8 mouse cellular contexts compared by ENCODE assay signal in the genomic region with DNA sequence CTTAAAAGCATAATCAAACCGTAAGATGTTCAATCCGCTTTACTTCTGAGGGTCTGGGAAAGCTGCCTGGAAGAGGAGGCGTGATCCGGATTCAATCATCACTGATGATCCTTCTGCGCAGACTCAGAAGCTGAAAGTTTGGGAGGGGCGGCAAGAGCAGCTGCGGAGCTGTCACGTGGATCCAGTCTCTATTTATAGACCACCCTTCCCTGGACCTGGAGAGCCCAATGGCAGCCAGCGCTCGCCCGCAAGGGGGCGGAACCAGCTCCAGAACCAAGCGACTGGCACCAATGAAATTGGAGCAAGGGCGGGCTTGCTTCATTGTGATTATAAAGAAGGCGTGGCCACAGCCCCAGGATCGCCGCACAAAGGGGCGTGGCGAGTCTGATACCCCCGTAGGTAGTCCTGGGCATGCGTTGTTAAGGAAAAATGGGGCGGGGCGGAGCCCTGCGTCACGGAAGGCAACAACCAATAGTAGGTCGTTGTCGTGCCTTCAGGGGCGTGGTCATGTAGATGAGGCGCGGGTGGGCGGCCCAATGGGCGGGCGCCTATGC. TPM values are rescaled to one million over a fixed set of nuclear protein-coding genes. Genes with fewer than 3 reads are reported as not detected.
DNase-seq lines count a peak whose midpoint lies in the region; ATAC-seq lines count a peak whose summit lies in the region.

No protein-coding gene starts in this region.

- peak overlapping the region; percentile 84 for H3K4me3 ChIP-seq in heart, embryonic 10.5 days
- peak overlapping the region; percentile 81 for H3K4me3 ChIP-seq in kidney, embryonic 15.5 days (replicated peaks)

- H3K9me3 ChIP-seq in heart, embryonic 10.5 days = no peaks in the 10 kb centered on the region
- H3K9me3 ChIP-seq in kidney, embryonic 15.5 days (replicated peaks) = no peaks in the 10 kb centered on the region

- under 1% methylated on average over 33 of the region's 33 CpGs for WGBS in heart, embryonic 10.5 days
- WGBS in kidney, embryonic 15.5 days = under 1% methylated on average over 33 of the region's 33 CpGs

- no peaks in the 10 kb centered on the region for H3K27me3 ChIP-seq in heart, embryonic 10.5 days (ENCODE audit: insufficient read depth, poor library complexity, severe bottlenecking)
- no peaks in the 10 kb centered on the region for H3K27me3 ChIP-seq in kidney, embryonic 15.5 days

- peak; percentile 94 for ATAC-seq in erythroblast, adult 5-6 weeks (replicated peaks; ENCODE audit: low FRiP score, poor library complexity, severe bottlenecking)
- ATAC-seq in kidney, embryonic 15.5 days (replicated peaks; ENCODE audit: low FRiP score) = peak; percentile 97
- peak; percentile 91 for ATAC-seq in monocyte, adult 5-6 weeks (replicated peaks; ENCODE audit: insufficient number of reproducible peaks, low FRiP score, low TSS enrichment, poor library complexity, severe bottlenecking)

- H3K4me2 ChIP-seq in kidney, embryonic 15.5 days = peak overlapping the region; percentile 96

- H3K27ac ChIP-seq in heart, embryonic 10.5 days = peak overlapping the region; percentile 96
- peak overlapping the region; percentile 95 for H3K27ac ChIP-seq in kidney, embryonic 15.5 days

- H3K9ac ChIP-seq in kidney, embryonic 15.5 days = peak overlapping the region; percentile 81

- peak; percentile 99 for DNase-seq in B cell, adult 2 months
- peak; percentile 100 for DNase-seq in brain, adult 2 months (ENCODE audit: low read depth, low spot score)
- DNase-seq in heart, embryonic 10.5 days (ENCODE audit: low spot score) = peak; percentile 100
- DNase-seq in liver = peak; percentile 100
- DNase-seq in spleen, postnatal 4 days (ENCODE audit: low spot score in 2 of 2) = peak; percentile 98

- peaks cover 15% of the 10 kb centered on the region for H3K4me1 ChIP-seq in heart, embryonic 10.5 days
- H3K4me1 ChIP-seq in kidney, embryonic 15.5 days = peaks cover 37% of the 10 kb centered on the region

- peaks cover 40% of the 10 kb centered on the region for H3K36me3 ChIP-seq in heart, embryonic 10.5 days
- H3K36me3 ChIP-seq in kidney, embryonic 15.5 days = peaks cover 19% of the 10 kb centered on the region; the same call in 1 of the 2 replicates

RNA-seq across cellular contexts. Expression of a gene that starts 0.3 kb away (rescaled TPM):
- total RNA-seq in erythroblast, adult 5-6 weeks (2015; ENCODE audit: low replicate concordance) = not detected in 2 replicates
- total RNA-seq in erythroblast, adult 5-6 weeks (2017; ENCODE audit: low replicate concordance) = not detected in 2 replicates
- 5.0 and 7.2 TPM in 2 replicates for polyA plus RNA-seq in heart, embryonic 10.5 days (2016; fragmentation: Nextera tagmentation; extraction: Ambion mirVana)
- polyA plus RNA-seq in kidney, embryonic 15.5 days (2015; fragmentation: Nextera tagmentation; extraction: Ambion mirVana) = 2.6 TPM in 2 replicates
- not detected in 3 replicates for total RNA-seq in monocyte, adult 5-6 weeks (2017)

RNA-seq across cellular contexts. Expression of a gene that starts 16.8 kb away (rescaled TPM):
- not detected in 2 replicates for total RNA-seq in erythroblast, adult 5-6 weeks (2015; ENCODE audit: low replicate concordance)
- not detected in 2 replicates for total RNA-seq in erythroblast, adult 5-6 weeks (2017; ENCODE audit: low replicate concordance)
- polyA plus RNA-seq in heart, embryonic 10.5 days (2016; fragmentation: Nextera tagmentation; extraction: Ambion mirVana) = 3.0 and 6.3 TPM in 2 replicates
- polyA plus RNA-seq in kidney, embryonic 15.5 days (2015; fragmentation: Nextera tagmentation; extraction: Ambion mirVana) = 6.8 and 7.8 TPM in 2 replicates
- total RNA-seq in monocyte, adult 5-6 weeks (2017) = not detected in 3 replicates

RNA-seq across cellular contexts. Expression of a gene that starts 31.5 kb away (rescaled TPM):
- 1.3 and 6.7 TPM in 2 replicates for total RNA-seq in erythroblast, adult 5-6 weeks (2015; ENCODE audit: low replicate concordance)
- 1.5 and 1.8 TPM in 2 replicates for total RNA-seq in erythroblast, adult 5-6 weeks (2017; ENCODE audit: low replicate concordance)
- polyA plus RNA-seq in heart, embryonic 10.5 days (2016; fragmentation: Nextera tagmentation; extraction: Ambion mirVana) = 0.15 and 0.51 TPM in 2 replicates
- polyA plus RNA-seq in kidney, embryonic 15.5 days (2015; fragmentation: Nextera tagmentation; extraction: Ambion mirVana) = 1.5 and 2.1 TPM in 2 replicates
- total RNA-seq in monocyte, adult 5-6 weeks (2017) = 9.8 to 15.4 TPM (median 14.0 TPM) in 3 replicates

RNA-seq across cellular contexts. Expression of a gene that starts 32.1 kb away (rescaled TPM):
- total RNA-seq in erythroblast, adult 5-6 weeks (2015; ENCODE audit: low replicate concordance) = 4.6 and 18.8 TPM in 2 replicates
- total RNA-seq in erythroblast, adult 5-6 weeks (2017; ENCODE audit: low replicate concordance) = 2.5 and 5.1 TPM in 2 replicates
- polyA plus RNA-seq in heart, embryonic 10.5 days (2016; fragmentation: Nextera tagmentation; extraction: Ambion mirVana) = 8.9 and 9.4 TPM in 2 replicates
- polyA plus RNA-seq in kidney, embryonic 15.5 days (2015; fragmentation: Nextera tagmentation; extraction: Ambion mirVana) = 14.6 and 17.7 TPM in 2 replicates
- total RNA-seq in monocyte, adult 5-6 weeks (2017) = 13.1 to 26.6 TPM (median 15.6 TPM) in 3 replicates

RNA-seq across cellular contexts. Expression of a gene that starts 49.1 kb away (rescaled TPM):
- total RNA-seq in erythroblast, adult 5-6 weeks (2015; ENCODE audit: low replicate concordance) = 41.1 and 44.1 TPM in 2 replicates
- 157 and 162 TPM in 2 replicates for total RNA-seq in erythroblast, adult 5-6 weeks (2017; ENCODE audit: low replicate concordance)
- polyA plus RNA-seq in heart, embryonic 10.5 days (2016; fragmentation: Nextera tagmentation; extraction: Ambion mirVana) = 114 and 117 TPM in 2 replicates
- polyA plus RNA-seq in kidney, embryonic 15.5 days (2015; fragmentation: Nextera tagmentation; extraction: Ambion mirVana) = 116 and 124 TPM in 2 replicates
- 169 to 298 TPM (median 195 TPM) in 3 replicates for total RNA-seq in monocyte, adult 5-6 weeks (2017)

Comparison
In these comparisons a context has a peak if more than half of its experiments do, and no peak if none do; other contexts are left out.
1. Peak in every context shown above with its lines: DNase-seq, ATAC-seq, H3K4me3 ChIP-seq and H3K27ac ChIP-seq.